Comparison of ENCODE assay signal across 9 mouse cellular contexts in genomic region chr2:168677650-168678049, GRCm38 (mm10).
A peak's percentile ranks its signal among the peaks of the same experiment; 100 is the strongest.
DNase-seq lines count a peak whose midpoint lies in the region; ATAC-seq and TF ChIP-seq lines count a peak whose summit lies in the region.
"Had no signal": no experiment of that assay in that cellular context is flagged by ENCODE, and none has a peak within 500 bp of the region (broad histone marks: within the 10 kb centered on the region; RNA-seq: fewer than 3 reads in every experiment).

No protein-coding gene starts in this region.

- H3K4me1 ChIP-seq in embryonic facial prominence, embryonic 10.5 days = peaks cover 9% of the 10 kb centered on the region
- H3K4me1 ChIP-seq in hindbrain, embryonic 16.5 days (ENCODE audit: control insufficient read depth, insufficient read depth, low read depth, low read length) = peaks cover 13% of the 10 kb centered on the region
- peaks cover 30% of the 10 kb centered on the region for H3K4me1 ChIP-seq in neural tube, embryonic 13.5 days (replicated peaks)
- no peaks in the 10 kb centered on the region for H3K4me1 ChIP-seq in liver, postnatal 0 days (ENCODE audit: insufficient read depth)
- H3K4me1 ChIP-seq: heart, embryonic 13.5 days had no signal

- no peak for TF ChIP-seq EP300 in liver, postnatal 0 days (IDR thresholded peaks at IDR 0.05; ENCODE audit: low read depth)

- peaks cover 46% of the 10 kb centered on the region for H3K36me3 ChIP-seq in embryonic facial prominence, embryonic 10.5 days (replicated peaks)
- H3K36me3 ChIP-seq in hindbrain, embryonic 16.5 days (ENCODE audit: control insufficient read depth, insufficient read depth, low read length) = peaks cover 31% of the 10 kb centered on the region
- H3K36me3 ChIP-seq in neural tube, embryonic 13.5 days = peaks cover 75% of the 10 kb centered on the region
- no peaks in the 10 kb centered on the region; the same call in 1 of the 2 replicates for H3K36me3 ChIP-seq in liver, postnatal 0 days (replicated peaks; ENCODE audit: insufficient read depth, low read length)

- no peak for DNase-seq in frontal cortex, adult 2 months (ENCODE audit: extremely low spot score in 1 of 2, low spot score in 1 of 2)
- DNase-seq in embryonic facial prominence, embryonic 10.5 days (ENCODE audit: low spot score) = no peak
- no peak for DNase-seq in gastrocnemius, postnatal 25 days
- no peak for DNase-seq in liver, postnatal 0 days
- DNase-seq in adrenal gland, postnatal 4 days (ENCODE audit: low spot score in 2 of 2) = no peak

- TF ChIP-seq CTCF in liver, postnatal 0 days (IDR thresholded peaks at IDR 0.05; ENCODE audit: low read depth) = no peak

- ATAC-seq in frontal cortex, adult (ENCODE audit: low TSS enrichment) = peak; percentile 16; the same call in 1 of the 2 replicates
- ATAC-seq in hindbrain, embryonic 16.5 days = peak; percentile 60
- peak; percentile 47 for ATAC-seq in neural tube, embryonic 13.5 days (ENCODE audit: low read depth)
- ATAC-seq in liver, postnatal 0 days = no peak

- H3K9me3 ChIP-seq in embryonic facial prominence, embryonic 10.5 days = peaks cover 4% of the 10 kb centered on the region; the same call in 1 of the 2 replicates
- no peaks in the 10 kb centered on the region for H3K9me3 ChIP-seq in hindbrain, embryonic 16.5 days (ENCODE audit: control insufficient read depth, low read length)
- H3K9me3 ChIP-seq in neural tube, embryonic 13.5 days = no peaks in the 10 kb centered on the region
- no peaks in the 10 kb centered on the region for H3K9me3 ChIP-seq in liver, postnatal 0 days (ENCODE audit: low read length)
- H3K9me3 ChIP-seq: heart, embryonic 13.5 days had no signal

- H3K27me3 ChIP-seq in embryonic facial prominence, embryonic 10.5 days (replicated peaks; ENCODE audit: low read depth, poor library complexity, severe bottlenecking) = peaks cover 17% of the 10 kb centered on the region; the same call in 1 of the 2 replicates
- no peaks in the 10 kb centered on the region for H3K27me3 ChIP-seq in hindbrain, embryonic 16.5 days (replicated peaks; ENCODE audit: control insufficient read depth, insufficient read depth, low read length)
- H3K27me3 ChIP-seq in neural tube, embryonic 13.5 days = no peaks in the 10 kb centered on the region
- H3K27me3 ChIP-seq in liver, postnatal 0 days (ENCODE audit: insufficient read depth, low read length) = no peaks in the 10 kb centered on the region

- peak overlapping the region; percentile 63 for H3K27ac ChIP-seq in embryonic facial prominence, embryonic 10.5 days (replicated peaks)
- peak overlapping the region; percentile 80 for H3K27ac ChIP-seq in hindbrain, embryonic 16.5 days (ENCODE audit: low read depth, low read length)
- peak overlapping the region; percentile 87 for H3K27ac ChIP-seq in neural tube, embryonic 13.5 days (replicated peaks)
- no peak overlapping the region for H3K27ac ChIP-seq in liver, postnatal 0 days (ENCODE audit: low read depth)
- H3K27ac ChIP-seq: heart, embryonic 13.5 days had no signal

- 60% methylated on average over 9 of the region's 9 CpGs for WGBS in embryonic facial prominence, embryonic 10.5 days
- 22% methylated on average over 9 of the region's 9 CpGs for WGBS in hindbrain, embryonic 16.5 days
- WGBS in neural tube, embryonic 13.5 days = 28% methylated on average over 9 of the region's 9 CpGs
- WGBS in liver, postnatal 0 days (ENCODE audit: insufficient replicate concordance) = 73% methylated on average over 9 of the region's 9 CpGs

- H3K4me3 ChIP-seq in embryonic facial prominence, embryonic 10.5 days = no peak overlapping the region
- no peak overlapping the region for H3K4me3 ChIP-seq in hindbrain, embryonic 16.5 days (ENCODE audit: low read length)
- H3K4me3 ChIP-seq in neural tube, embryonic 13.5 days = no peak overlapping the region
- no peak overlapping the region for H3K4me3 ChIP-seq in liver, postnatal 0 days (ENCODE audit: low read depth, low read length)
- H3K4me3 ChIP-seq: heart, embryonic 13.5 days had no signal

- no peak overlapping the region for H3K9ac ChIP-seq in hindbrain, embryonic 16.5 days (ENCODE audit: low read depth, low read length)
- no peak overlapping the region for H3K9ac ChIP-seq in neural tube, embryonic 13.5 days
- H3K9ac ChIP-seq in liver, postnatal 0 days (replicated peaks) = no peak overlapping the region
- H3K9ac ChIP-seq: heart, embryonic 13.5 days had no signal

- no peak overlapping the region for H3K4me2 ChIP-seq in hindbrain, embryonic 16.5 days (ENCODE audit: low read length)
- H3K4me2 ChIP-seq in neural tube, embryonic 13.5 days = no peak overlapping the region
- H3K4me2 ChIP-seq in liver, postnatal 0 days (ENCODE audit: low read depth, low read length) = no peak overlapping the region
- H3K4me2 ChIP-seq: heart, embryonic 13.5 days had no signal
